Mouse (Mus musculus) frontal cortex, postnatal 10 days (tissue): ENCODE results near the gene Csnk2a1.
A peak's percentile ranks its signal among the peaks of the same experiment; 100 is the strongest.
"Not testable (repeated sequence)": the region's sequence is repeated elsewhere in the genome, so short reads cannot be mapped to it uniquely, and the experiment has no call there.

Source experiments
- DNase-seq, 2 experiments: peaks; one replicate each; pipeline ENCODE4 v3.0.0; 2022; ENCODE audit warnings: low spot score in 2 of 2, mixed read lengths in 1 of 2

Gene Csnk2a1

GRCm38 (mm10) chr2:152226248-152227050 is at the start of gene Csnk2a1:
TSS of gene Csnk2a1 (plus strand) at chr2:152226839.
- DNase-seq: peak; percentile 83 to 89

GRCm38 (mm10) chr2:152177162-152177805 is 49.4 kb upstream of the Csnk2a1 start:
- DNase-seq: no peak

GRCm38 (mm10) chr2:152177806-152178170 is 48.9 kb upstream of the Csnk2a1 start:
- DNase-seq: no peak

- no peak for DNase-seq
These were observed 48.3 kb upstream of the Csnk2a1 start for GRCm38 (mm10) chr2:152178345-152178744.

GRCm38 (mm10) chr2:152179301-152179700 is 47.3 kb upstream of the Csnk2a1 start:
- DNase-seq: no peak

GRCm38 (mm10) chr2:152180323-152180722 is 46.3 kb upstream of the Csnk2a1 start:
- peak in 1 of 2 experiments; percentile 44 for DNase-seq

GRCm38 (mm10) chr2:152187132-152187531 is 39.5 kb upstream of the Csnk2a1 start:
- DNase-seq: no peak

- DNase-seq: no peak
These were observed 37.4 kb upstream of the Csnk2a1 start for GRCm38 (mm10) chr2:152189213-152189612.

- no peak for DNase-seq
These were observed 37.0 kb upstream of the Csnk2a1 start for GRCm38 (mm10) chr2:152189640-152190039.

GRCm38 (mm10) chr2:152190161-152190560 is 36.5 kb upstream of the Csnk2a1 start:
- DNase-seq: no peak

GRCm38 (mm10) chr2:152192591-152193345 is 33.9 kb upstream of the Csnk2a1 start:
- no peak for DNase-seq

- DNase-seq: no peak
These were observed 33.3 kb upstream of the Csnk2a1 start for GRCm38 (mm10) chr2:152193346-152193710.

GRCm38 (mm10) chr2:152194586-152194985 is 32.1 kb upstream of the Csnk2a1 start:
- no peak for DNase-seq

- DNase-seq: no peak
These were observed 29.7 kb upstream of the Csnk2a1 start for GRCm38 (mm10) chr2:152196896-152197295.

- peak; percentile 38 to 54 for DNase-seq
These were observed 29.3 kb upstream of the Csnk2a1 start for GRCm38 (mm10) chr2:152197301-152197712.

- DNase-seq: not testable (repeated sequence)
These were observed 20.5 kb upstream of the Csnk2a1 start for GRCm38 (mm10) chr2:152206139-152206538.

GRCm38 (mm10) chr2:152211871-152212270 is 14.8 kb upstream of the Csnk2a1 start:
- no peak for DNase-seq

GRCm38 (mm10) chr2:152216975-152217374 is 9.7 kb upstream of the Csnk2a1 start:
- no peak for DNase-seq

GRCm38 (mm10) chr2:152223521-152224300 is 2.9 kb upstream of the Csnk2a1 start:
- DNase-seq: no peak

- no peak for DNase-seq
These were observed 1.1 kb upstream of the Csnk2a1 start for GRCm38 (mm10) chr2:152225536-152225935.

GRCm38 (mm10) chr2:152227051-152227481 is 427 bp downstream of the Csnk2a1 start:
- DNase-seq: peak; percentile 58 to 68

GRCm38 (mm10) chr2:152230046-152230445 is 3.4 kb downstream of the Csnk2a1 start:
- DNase-seq: no peak
